Mouse (Mus musculus): ENCODE data around the gene Olfr888.

DNA sequence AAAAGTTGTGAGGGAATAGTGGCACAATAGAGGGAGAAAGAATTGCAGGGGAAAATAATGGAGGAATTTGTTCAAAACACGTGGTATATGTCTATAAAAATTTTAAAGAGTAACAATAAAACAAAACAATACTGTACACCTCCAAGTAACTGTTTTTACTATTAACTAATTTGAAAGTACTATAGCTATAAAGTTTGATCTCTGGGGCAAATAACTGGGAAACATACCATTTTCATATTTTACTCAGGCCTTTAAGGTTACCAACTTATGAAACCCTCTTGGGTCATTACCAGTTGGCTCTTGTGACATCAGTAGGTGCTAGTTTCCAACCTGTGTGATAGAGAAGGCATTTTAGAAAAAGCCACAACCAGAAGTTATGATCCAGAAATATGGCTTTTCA, 24.2 kb upstream of the Olfr888 start, which contains the start of gene Olfr887:
- no peak for TF ChIP-seq CTCF (IDR thresholded peaks at IDR 0.05; ENCODE audit: low read depth, low read length)
- no peak for TF ChIP-seq GATA1 (IDR thresholded peaks at IDR 0.05; ENCODE audit: borderline replicate concordance, low read length)

Data from G1E (cell line).